Mouse (Mus musculus) cerebellum, adult 18-20 months (tissue): ENCODE data around the gene Stx2.

Experiments
- DNase-seq, 2 experiments: peaks; one replicate each; pipeline ENCODE4 v3.0.0; 2021

Gene Stx2

DNA sequence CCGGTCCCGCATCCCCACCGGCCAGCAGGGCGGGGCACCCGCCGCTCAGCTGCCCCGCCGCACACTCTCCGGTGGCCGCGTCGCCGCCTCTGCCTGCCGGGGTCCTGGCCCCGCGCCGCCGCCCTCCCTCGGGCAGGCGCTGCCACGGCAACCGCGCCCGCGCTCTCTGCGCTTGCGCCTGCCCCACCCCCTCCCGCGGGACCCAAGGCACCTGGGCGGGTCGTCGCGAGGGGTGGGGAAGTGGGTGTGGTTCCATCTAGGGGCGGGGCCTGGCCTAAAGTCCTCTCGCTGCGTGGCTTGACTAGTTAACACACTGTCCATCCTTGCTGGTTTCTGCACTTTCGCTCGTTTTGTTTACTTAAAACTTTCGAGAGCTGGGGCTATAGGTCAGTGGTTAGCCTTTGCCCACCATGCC is at the start of gene Stx2:
Gene Stx2 (minus strand): TSS at position 163 of the 415 bp plus-strand sequence.
- peak; percentile 91 to 95 for DNase-seq

DNA sequence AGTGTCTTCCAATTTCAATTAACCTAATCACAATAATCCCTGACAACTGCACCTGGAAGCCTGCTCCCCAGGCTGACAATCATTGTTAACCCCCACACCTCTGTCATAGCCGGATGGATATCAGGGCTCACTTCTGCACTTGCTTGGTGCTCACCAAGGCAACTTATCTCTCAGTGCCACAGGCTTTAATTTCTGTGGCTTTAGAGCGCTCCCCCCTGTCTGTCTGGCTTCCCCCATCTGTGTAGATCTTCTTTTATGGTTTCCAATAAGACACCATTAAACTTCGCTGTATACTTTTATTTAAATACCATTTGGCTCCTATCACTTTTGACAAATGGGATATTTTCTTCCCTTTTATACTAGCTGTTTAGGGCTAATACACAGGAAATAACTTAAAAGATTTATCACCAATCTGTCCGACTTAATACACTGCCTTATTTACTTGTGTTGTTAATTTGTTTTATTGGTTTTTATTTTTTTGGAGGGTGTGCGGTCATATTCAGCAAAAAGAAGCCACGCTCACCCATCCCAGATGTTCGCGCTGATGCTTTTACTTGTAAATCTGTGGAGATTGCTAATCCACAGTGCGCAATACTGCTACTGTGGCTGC is 46.4 kb upstream of the Stx2 start:
- no peak for DNase-seq

DNA sequence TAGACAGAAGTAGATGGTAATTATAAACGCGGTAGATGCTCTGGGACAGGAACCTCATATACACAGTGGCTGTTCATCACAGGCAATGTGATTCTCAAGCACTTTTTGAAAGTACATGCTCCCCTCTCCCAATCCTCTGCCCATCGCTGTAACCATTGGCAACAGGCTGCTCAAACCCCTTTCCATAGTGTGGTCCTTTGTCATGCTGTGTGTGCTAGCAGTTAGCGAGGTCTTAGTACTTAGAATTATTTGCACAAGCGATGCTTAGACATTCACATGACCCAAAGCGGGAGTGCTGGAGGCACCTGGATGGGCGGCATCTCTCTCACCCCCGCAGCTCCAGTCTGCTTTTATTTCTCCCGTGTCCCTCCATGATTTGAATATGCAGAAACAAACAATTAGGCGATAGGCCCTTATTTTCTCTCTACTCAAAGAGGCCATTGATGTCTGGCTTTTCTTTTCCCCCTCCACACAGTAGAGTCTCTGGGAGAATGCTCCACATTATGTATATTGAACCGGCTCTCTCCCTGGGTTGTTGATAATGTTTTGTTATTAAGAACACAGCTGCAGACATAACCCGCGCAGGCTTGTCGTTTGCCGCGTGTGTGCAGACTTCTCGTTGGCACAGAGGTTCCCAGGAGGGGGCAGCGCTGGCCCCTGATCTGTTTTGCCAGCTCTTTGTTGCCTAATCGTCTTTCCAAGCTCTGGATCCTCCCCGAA is 44.4 kb upstream of the Stx2 start:
- no peak for DNase-seq

DNA sequence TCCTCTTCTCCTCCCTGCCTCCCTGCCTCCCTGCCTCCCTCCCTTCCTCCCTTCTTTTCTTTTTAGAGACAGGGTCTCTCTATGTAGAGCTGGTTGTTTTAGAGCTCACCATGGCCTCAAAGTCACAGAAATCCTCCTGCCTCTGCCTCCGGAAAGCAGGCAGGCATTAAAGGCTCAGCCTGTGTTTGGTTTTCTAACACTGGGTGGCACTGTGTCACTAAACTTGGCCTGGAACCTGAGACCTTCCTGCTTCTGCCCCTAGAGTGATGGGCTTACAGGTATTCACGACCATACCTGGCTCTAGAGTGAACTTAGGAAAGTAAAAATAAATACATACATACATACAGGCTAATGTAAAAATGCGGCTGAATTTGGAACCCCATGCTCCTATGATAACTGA is 43.5 kb upstream of the Stx2 start:
- no peak for DNase-seq

DNA sequence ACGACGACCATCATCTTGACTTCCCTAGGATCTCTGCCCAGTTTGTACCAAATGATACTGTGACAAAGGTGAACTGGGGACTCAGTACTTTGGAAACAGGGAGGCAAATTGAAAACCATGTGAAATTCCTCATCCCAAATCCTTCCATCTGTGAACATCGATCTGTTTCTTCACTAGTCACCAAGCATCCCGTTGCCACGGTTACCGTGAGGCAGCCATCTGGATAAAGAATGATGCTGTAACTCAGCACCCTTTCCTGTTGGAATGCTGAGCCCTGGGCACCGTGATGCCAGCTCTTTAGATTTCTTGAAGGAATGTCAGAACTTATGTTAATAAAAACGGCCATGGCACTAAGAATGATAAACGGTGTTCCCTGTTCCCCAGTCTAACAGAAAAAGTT is 41.0 kb upstream of the Stx2 start:
- no peak for DNase-seq

DNA sequence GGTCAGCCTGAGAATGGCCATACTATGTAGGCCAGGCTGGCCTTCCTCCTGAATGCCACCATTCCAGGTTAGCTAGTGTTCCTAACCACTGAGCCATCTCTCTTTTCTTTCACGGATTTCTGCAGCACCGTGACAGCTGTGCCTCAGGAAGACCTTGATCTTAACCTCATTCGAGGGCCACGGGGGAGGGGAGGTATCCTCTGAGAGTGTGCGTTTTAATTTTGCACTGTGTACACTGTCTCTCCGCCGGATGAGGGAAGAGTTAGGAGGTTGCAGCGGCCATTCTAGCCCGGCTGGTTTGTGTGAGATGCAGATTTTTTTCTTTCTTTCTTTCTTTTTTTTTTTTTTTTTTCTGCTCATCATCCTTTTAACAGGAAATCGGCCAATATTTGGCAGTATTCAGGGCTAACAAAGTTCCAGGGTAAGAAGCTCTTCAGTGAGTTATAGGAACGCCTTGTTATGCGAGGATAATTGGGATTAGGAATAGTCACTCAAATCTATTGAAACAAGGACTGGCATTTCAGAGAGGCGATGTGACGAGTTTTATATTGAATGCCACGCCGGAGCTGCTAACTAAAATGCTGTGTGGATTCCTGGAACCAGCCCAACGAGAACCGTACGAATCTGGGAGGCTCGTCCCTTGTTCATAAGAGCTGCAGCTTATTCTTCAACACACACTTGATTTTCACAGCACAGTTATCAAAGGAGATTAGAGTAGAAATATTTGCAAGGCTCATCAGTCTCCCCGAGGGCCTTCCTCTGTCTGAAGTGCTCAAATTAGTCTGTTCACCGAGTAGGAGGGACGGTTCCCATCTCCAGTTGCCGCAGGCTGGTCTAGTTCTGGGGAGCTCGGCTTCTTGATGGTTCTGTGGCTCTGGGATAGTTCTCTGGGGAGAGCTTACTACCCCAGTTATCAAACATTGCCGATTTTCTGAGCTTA is 37.5 kb upstream of the Stx2 start:
- DNase-seq, result no peak

DNA sequence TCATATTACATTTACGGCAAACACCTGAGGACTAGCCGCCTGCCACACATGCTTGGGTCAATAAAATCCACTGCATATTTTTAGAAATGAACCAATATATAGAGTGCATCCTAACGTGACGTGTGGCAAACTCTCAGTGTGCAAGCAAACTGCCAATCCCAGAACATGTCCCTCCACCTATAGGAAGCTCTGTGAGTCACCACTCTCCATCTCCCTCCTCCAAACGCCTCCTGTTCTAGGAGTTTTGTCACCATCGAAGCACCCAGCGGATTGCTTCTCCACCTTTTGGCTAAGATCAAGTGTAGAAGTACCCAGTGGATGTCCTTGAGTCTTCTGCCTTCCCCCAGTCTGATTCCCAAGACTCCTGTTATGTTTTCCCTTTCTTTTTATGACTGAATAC is 29.4 kb upstream of the Stx2 start:
- DNase-seq, result no peak

DNA sequence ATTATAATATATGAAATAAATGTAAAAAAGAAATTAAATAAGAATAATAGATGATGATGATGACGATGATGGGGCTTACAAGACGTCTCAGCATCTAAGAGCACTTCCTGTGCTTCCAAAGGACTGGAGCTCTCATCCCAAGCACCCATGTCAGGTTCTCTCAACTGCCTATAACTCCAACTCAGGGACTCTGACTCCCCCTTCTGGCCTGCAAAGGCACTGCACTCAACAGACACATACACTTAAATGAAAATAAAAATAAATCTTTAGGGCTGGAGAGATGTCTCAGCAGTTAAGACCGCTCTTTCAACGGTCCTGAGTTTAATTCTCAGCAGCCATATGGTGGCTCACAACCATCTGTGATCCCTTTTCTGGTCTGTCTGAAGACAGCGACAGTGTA is 28.3 kb upstream of the Stx2 start:
- DNase-seq, result no peak

DNA sequence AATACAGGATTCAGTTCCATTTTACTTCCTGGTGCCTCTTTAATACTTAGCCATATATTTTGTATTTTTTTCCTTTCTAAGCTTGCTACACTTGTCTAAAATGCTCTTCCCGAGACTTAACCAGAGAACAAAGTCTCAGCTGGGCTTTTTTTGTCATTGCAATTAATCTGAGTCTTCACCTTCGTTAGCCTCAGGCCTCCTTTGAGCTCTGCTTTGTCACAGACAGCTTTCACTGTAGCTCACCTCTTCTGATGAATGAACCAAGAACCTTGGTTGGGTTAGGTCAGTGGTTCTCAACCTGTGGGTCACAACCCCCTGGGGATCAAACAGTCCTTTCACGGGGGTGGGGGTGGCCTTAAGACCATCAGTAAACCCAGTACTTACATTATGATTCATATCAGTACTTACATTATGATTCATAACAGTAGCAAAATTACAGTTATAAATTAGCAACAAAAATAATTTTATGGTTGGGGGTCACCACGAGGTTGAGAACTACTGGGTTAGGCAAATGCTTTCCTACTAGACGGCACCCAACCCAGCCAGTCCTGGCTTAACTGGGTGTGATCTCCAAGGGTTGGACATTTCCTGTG is 20.9 kb upstream of the Stx2 start:
- no peak for DNase-seq

DNA sequence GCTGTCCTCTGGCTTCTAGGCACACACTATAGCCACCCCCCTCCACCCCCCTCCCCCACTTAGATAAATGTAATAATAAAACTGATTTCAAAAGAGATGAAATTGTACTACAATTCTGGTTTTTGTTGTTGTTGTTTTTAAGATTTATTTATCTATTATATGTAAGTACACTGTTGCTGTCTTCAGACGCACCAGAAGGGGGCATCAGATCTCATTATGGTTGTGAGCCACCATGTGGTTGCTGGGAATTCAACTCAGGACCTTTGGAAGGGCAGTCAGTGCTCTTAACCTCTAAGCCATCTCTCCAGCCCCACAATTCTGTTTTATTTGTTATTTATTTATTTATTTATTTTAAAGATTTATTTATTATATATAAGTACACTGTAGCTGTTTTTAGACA is 18.3 kb upstream of the Stx2 start:
- DNase-seq, result no peak

DNA sequence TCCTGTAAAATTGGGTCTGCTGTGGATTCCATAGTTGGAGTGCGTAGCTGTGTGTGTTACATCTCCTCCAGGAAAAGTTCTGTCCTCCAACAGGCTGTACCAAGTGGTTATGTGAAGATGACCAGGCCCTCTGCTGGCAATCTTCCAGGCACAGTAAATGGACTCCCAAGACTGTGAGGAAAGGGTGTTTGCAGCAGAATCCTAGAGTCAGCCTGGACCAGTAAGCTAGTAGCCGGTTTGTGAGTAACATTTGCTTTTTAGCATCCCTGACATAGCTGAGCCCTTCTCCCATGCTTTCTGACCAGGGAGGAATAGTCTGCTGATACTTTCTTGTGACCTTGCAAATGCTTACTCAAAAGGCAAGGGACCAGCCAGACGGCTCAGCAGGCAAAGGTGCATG is 17.8 kb upstream of the Stx2 start:
- DNase-seq, result no peak

DNA sequence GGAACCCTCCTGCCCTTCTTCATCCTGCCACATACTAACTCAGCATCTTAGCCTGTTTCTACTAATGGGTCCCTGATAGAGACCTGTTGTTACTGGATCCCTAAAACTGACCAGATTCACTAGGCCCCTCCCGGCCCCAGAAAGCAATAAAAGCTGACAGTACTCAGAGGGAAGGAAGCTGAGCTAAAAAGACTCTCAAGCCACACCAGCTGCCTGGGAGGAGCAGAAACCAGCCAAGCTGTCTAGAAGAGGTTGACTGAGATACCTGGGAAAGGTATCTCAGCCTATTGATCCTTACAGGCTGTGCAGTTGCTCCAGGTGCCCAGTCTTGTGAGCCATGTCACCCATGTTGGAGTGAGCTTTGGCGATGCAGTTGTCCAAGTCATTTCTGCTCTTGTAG is 17.4 kb upstream of the Stx2 start:
- no peak for DNase-seq

DNA sequence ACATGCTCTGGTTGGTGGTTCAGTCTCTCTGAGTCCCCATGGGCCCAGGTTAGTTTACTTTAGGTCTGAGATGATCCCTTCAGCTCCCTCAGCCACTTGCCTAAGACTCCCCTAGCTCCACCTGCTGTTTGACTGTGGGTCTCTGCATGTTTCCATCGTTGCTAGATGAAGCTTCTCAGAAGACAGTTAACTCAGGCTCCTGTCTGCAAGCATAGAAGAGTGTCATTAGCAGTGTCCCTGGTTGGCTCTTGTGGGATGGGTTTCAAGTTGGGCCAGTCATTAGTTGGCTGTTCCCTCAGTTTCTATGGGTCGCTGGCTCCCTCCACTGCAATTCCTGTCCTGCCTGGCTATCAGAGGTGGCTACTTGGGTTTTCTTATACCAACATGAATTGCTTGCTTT is 16.7 kb upstream of the Stx2 start:
- DNase-seq, result no peak

DNA sequence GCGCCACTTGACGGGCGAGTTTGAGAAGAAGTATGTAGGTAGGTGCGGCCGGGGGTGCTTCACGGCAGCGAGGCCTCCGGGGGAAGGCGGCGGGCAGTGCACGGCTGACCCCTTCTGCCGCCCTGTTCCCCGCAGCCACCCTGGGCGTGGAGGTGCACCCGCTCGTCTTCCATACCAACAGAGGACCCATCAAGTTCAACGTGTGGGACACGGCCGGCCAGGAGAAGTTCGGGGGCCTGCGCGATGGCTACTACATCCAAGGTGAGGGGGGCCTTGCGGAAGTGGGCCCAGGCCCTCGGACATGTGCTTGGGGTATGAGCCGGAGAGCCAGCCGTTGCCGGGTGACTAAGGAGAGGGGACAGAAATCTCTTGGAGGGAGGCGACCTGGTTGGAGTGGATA is 12.4 kb upstream of the Stx2 start:
- no peak for DNase-seq

DNA sequence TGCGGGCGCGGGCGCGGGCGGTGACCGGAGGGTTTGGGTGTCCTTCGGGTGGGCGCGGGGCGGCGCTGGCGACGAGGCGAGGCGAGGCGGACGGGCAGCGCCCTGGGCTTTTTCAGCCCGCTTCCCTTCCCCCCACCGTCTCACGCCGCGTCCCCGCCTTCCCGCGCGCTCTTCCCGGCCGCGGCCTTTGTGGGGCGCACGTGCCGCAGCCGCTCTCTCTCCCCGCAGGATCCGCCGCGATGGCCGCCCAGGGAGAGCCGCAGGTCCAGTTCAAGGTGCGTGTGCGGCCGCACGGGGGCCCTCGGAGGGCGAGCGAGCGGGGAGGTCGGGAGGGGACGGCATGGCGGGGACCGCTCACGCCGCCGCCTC is 11.9 kb upstream of the Stx2 start:
- DNase-seq, result no peak

DNA sequence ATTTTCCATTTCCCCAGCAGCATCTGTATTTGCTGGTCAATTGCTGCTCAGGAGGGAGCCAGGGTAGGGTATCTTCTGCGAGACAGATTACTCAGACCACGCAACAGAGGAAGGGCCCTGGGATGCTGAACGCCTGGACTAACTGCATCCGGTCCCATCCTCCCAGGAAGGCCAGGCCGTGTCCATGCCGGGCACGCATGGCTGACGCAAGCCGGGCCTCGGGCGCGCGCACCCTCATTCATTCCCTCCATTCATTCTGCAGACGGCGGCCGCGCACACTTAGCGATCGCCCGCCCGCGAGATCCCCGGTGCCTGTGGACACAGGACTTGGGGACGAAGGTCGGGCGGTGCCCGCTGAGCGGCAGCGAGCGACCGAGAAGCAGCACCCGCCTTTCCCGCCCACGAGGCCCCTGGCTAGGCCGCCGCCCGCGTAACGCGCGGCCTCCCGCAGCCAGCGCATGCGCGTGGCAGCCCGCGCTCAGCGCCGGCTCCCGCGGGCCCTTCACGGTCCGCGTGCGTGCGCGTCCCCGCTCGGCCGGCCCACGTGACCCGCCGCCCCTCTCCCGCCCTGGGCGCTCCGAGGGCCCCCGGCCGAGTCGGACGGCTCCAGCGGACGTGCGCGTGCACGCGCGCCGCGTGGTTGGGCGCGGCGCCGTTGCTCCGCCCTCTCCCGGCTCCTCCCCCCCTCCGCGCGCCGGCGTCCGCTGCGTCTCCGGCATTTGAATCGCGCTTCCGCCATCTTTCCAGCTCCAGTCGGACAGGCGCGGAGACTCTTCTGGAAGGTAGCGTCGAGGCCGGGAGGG is 11.3 kb upstream of the Stx2 start, which contains the start of gene Ran:
Gene Ran (plus strand): TSS at position 573 of the 803 bp plus-strand sequence.
- DNase-seq, result peak; percentile 92 to 99

DNA sequence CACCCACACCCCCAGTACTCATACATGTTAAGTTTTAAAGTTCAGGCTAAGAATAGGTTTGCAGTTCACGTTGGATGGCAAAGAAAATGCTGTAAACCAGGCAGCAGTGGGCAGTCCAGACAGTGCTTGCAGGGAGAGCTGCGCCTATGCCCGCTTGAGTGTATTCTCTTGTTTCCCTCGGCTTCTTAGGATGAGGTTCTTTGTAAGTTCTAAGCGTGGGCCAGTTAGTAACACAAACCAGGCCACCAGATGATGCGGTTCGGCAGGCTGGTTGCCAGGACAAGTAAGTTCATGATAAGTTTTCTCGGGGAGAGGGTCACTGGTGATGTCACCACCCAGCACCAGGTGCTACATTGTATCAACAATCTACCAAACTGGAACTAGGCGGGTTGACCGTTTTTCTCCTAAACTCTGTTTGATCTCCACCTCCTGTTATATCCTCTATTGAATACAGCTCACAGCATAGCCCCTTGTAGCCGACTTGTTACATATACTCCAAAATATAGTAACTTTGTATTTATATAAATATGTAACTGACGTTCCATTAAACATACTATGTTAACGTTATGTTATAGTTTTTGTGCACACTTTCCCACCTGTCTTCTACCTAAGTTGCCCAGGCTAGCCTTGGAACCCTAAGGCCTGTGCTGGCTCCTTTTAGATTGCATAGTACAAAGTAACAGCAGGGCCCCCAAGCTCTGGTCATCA is 10.6 kb upstream of the Stx2 start:
- DNase-seq, result peak; percentile 21 to 22

DNA sequence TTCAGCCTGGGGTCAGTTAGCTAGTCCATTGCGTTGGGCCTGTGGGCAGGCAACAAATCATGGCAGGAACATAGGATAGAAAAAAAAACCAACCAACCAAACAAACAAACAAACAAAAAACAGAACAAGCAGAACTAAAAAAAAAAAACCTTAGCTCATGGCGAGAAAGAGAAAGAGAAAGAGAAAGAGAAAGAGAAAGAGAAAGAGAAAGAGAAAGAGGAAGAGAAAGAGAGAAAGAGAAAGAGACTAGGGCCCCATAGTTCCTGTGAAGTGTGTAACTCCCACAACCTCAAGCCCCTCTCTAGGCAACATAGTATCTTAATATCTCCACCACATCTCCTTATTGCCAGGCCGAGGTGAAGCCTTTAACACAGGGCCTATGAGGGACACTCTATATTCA is 8.0 kb upstream of the Stx2 start:
- DNase-seq, result no peak

DNA sequence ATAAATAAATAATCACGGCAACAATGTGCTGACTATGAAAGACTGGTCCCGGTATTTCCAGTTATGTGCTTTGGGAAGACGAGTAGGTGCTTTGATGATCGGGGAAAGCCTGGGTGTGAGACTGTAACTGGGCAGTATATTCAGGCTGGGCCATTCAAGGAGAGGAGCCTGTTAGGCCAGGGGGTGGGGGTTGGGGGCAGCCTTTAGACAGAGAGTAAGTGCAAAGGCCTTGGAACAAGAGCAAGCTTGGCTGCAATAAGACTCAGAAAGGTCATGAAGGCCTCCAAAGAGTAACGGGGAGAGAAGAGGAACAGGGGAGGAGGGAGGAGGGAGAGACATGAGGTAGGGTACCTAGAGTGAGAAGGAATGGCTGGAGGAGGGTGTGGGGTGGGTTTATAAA is 7.2 kb upstream of the Stx2 start:
- DNase-seq, result no peak

DNA sequence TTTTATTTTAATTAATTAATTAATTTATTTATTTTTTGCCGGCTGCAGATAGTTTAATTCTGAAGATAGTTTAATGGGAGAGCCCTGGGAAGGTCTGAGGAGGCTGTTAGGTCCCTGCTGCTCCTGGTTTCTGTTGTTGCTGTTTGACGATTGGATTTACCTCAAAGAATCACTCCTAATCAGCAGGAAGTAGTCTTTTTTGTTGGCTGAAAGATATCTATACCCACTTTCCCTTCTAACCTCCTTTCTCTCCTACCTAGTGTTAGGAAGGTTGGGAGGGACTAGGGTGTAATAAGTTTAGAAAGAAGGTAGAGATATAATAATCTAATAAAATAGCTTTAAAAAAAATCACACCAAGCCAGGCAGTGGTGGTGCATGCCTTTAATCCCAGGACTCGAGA is 6.6 kb upstream of the Stx2 start:
- no peak for DNase-seq

DNA sequence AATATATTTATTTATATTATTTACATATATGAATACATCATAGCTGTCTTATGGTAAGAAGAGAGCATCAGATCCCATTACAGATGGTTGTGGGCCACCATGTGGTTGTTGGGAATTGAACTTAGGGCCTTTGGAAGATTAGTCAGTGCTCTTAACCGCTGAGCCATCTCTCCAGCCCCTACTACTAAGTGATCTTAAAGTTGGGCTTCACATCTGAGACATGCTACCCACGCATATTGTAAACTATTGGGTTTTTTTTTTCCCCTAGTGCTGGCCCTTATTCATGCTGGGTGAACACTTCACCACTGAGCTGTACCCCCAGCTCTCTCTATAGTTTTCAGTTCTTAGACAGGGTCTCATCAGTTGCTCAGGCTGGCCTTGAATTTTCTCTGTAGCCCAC is 2.6 kb upstream of the Stx2 start:
- DNase-seq, result no peak

DNA sequence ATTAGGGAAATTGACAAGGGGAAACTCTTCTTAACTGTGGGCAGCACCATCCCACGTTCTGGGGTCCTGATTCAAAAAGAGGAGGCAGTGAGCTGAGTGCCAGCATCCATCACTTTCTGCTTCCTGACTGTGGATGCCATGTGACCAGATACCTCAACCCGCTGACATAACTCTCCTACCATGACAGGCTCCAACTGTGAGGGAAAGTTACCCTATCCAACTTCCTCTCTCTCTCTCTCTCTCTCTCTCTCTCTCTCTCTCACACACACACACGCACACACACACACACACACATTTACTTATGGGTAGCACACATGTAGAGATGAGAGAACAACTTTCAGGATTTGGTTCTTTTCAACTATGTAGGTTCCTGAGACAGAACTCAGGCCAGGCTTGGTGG is 1.2 kb upstream of the Stx2 start:
- no peak for DNase-seq
